Comparison of ENCODE assay signal across 12 mouse cellular contexts in genomic region chr6:100893073-100893472, GRCm38 (mm10).
"Had no signal": no experiment of that assay in that cellular context is flagged by ENCODE, and none has a peak within 500 bp of the region (broad histone marks: within the 10 kb centered on the region; RNA-seq: fewer than 3 reads in every experiment).

No protein-coding gene starts in this region.

- H3K4me3 ChIP-seq: left cerebral cortex, adult 2 months; limb, embryonic 15.5 days; liver, embryonic 12.5 days; midbrain, embryonic 12.5 days; neural tube, embryonic 13.5 days had no signal

- ATAC-seq: liver, embryonic 12.5 days had no signal

- H3K27me3 ChIP-seq: limb, embryonic 15.5 days; liver, embryonic 12.5 days; midbrain, embryonic 12.5 days had no signal

- H3K27ac ChIP-seq: left cerebral cortex, adult 2 months; limb, embryonic 15.5 days; liver, embryonic 12.5 days; midbrain, embryonic 12.5 days; neural tube, embryonic 13.5 days had no signal

- H3K4me1 ChIP-seq: limb, embryonic 15.5 days; liver, embryonic 12.5 days; midbrain, embryonic 12.5 days had no signal

- H3K4me2 ChIP-seq: limb, embryonic 15.5 days; liver, embryonic 12.5 days; lung, embryonic 14.5 days; midbrain, embryonic 12.5 days; neural tube, embryonic 13.5 days had no signal

- H3K9ac ChIP-seq: limb, embryonic 15.5 days; liver, embryonic 12.5 days; lung, embryonic 14.5 days; midbrain, embryonic 12.5 days; neural tube, embryonic 13.5 days had no signal

- DNase-seq: lung, embryonic 14.5 days; lung, postnatal 10 days; lung, postnatal 4 days; retina, postnatal 1 day; spleen, adult 18-20 months; thymus, adult 18-20 months; thymus, postnatal 14 days had no signal

- H3K36me3 ChIP-seq: limb, embryonic 15.5 days; liver, embryonic 12.5 days; midbrain, embryonic 12.5 days; neural tube, embryonic 13.5 days had no signal

- H3K9me3 ChIP-seq: limb, embryonic 15.5 days; liver, embryonic 12.5 days; midbrain, embryonic 12.5 days; neural tube, embryonic 13.5 days had no signal
